Mouse (Mus musculus) left cerebral cortex, postnatal 25 days (tissue): ENCODE results near the gene Fgr. TPM values are rescaled to one million over a fixed set of nuclear protein-coding genes. Genes with fewer than 3 reads are reported as not detected.

Experiments used
- DNase-seq, 2 experiments: peaks; one replicate each; pipeline ENCODE4 v3.0.0; 2022; ENCODE audit warnings: low spot score in 2 of 2, mixed read lengths in 1 of 2
- intact Hi-C: fragments of 180-260 bp; cut with DNase I; formaldehyde crosslinking; loops from one replicate; pipeline ENCODE4 v1.15.1; 2025
- total RNA-seq, 2 experiments: library from RNA; stranded (reverse); gene quantifications; 2 replicates each; pipeline ENCODE4 v1.2.3; 2021

Gene Fgr
- total RNA-seq, 2 experiments from 2014 or later, result 0.18 to 0.25 TPM

DNA sequence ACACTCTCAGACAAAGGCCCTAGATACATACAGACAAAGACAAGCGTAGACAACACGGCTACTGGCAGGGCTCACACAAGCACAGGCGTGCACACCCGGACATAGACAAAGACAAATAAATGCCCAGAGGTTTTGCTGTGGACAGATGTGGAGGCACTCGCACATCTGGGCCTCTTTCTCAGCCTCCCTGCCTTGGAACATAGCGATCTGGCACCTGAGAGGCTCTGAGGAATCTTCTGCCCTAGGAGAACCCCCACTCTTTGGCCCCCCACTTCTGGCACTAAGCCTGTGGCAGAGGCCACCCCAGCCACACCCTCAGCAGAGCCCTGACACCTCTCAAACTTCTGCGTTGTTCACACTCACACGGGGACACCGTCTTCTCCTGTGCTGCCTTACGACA lies 52.4 kb downstream of the Fgr start:
- intact Hi-C loops, result no loop called here
- no peak for DNase-seq

DNA sequence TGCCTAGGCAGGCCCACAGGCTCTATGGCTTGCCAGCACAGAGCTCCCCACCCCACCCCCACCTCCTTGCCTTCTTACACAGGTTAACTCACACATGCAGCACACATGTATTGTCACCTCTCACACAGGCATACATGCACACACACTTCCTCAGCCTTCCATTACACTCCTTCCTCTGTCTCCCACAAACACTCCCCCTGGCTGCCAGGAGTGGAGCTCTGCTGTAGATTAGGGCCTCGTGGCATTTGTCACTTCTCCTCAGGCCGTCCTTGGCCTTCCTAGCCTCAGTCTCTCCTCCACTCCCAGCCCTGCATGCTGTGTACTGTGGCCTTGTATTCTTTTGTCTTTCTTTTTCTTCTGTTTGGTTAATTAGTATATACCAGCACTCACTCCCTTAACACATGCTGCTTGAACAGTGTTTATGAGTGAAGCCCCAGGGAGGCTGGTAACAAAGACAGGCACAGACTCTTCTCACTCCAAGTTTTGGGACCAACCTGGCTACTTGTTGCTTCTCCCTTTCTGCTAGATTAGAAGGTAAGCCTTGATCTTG lies 53.0 kb downstream of the Fgr start:
- intact Hi-C loops, result no loop called here
- no peak for DNase-seq

DNA sequence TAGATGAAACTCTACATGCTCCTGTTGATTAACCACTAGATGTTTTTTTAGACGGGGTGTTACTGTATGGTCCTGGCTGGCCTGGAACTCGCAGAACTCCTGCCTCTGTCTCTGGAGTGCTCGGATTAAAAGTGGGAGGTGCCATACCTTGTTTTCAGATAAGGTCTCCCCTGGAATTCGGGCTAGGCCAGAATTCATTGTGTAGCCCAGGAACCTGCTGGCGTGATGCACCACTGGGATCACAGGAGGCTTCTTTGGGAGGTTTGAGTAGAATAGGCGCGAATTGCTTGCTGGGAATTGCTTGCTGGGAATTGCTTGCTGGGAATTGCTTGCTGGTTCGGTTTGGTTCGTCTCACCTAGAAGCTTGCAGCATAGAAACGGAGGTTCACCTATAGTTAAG lies 53.8 kb downstream of the Fgr start:
- no peak for DNase-seq
- intact Hi-C loops, result no loop called here

DNA sequence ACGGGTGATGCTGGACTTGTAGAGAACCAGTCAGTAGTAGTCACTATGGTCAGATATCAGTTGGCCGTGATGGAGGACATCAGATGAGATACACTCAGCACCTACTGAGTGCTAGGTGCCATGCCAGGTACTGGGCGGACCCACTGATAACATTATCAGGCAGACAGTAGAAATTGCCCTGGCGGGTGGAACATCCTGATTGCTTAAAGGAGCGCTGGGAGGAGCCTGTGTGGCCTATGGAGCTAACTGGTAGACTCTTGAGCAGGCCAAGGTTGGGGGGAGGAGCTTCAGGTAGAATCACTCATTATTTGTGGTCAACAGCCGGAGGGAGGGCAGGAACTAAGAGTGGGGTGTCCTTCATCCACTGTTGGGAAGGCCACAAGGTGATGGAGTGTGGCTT lies 54.3 kb downstream of the Fgr start:
- DNase-seq, result no peak
- intact Hi-C loops, result no loop called here

DNA sequence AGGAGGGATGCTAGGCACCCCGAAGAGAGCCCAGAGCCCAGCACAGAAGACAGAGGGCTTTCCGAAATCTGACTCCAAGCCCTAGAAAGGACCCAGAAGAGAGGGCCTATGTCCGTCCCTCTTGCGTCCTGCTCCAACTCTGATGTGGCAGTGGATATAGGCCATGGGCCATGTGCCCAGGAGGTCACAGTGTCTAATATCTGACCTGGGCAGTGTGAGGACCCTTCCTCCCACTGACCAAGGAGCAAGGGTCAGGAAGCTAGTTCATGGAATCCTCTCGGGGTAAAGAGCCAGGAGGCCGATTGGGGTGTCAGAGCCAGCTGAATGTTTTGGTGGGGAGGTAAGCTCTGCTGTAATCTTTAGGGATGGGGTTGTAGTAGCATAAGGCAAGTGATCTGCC lies 55.0 kb downstream of the Fgr start:
- no peak for DNase-seq
- intact Hi-C loops, result no loop called here

DNA sequence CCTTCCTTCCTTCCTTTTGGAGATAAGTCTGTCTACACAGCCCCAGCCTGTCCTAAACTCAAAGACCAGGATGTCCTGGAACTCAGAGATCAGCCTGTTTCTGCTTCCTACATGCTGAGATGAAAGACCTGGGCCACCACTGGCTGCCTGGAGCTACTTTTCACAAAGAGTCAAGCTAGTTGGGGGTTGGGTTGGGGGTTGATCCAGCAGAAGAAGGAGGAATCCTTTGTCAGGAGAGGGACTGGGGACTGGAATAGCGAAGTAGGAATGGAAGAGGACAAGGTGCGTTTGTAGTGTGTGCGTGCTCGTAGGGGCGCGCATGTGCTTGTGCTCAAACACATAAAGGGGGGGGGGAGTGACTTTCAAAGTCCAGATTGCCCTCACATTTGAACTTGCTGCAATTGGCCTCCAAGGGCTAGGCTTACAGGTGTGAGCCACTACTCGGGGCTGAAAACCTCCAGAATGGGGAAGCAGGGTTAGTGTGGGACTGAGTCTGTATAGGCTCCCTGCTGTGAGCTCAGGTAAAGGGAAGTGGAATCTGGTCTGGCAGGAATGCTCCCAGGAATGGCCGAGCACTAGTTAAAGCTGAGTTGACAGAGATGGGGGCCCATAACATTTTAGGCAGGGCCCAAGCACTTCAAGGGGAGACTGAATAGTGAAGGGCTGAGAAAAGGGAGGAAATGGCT lies 58.7 kb downstream of the Fgr start:
- intact Hi-C loops, result no loop called here
- DNase-seq, result no peak

DNA sequence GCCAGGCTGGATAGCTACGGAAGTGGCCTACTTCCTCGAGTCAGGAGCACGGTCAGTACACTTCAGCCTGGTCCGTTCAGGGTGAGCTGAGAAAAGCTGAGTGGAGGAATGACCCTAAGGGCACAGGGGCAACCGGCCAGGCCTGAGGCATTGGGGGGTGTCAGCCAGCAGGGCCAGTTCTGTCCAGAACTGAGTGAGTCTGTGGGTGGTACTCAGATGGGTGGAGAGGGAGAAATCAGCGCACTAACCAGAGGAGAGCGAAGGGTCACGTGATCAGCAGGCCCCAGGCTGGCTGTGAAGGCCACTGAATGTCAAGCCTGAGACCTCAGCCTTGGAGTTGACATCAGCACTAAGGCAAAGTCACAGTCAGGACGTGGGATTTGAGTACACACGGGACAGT lies 60.6 kb downstream of the Fgr start:
- intact Hi-C loops, result no loop called here
- no peak for DNase-seq

GRCm38 (mm10) chr4:133035446-133035845 lies 61.6 kb downstream of the Fgr start:
- intact Hi-C loops, result no loop called here
- DNase-seq, result no peak

DNA sequence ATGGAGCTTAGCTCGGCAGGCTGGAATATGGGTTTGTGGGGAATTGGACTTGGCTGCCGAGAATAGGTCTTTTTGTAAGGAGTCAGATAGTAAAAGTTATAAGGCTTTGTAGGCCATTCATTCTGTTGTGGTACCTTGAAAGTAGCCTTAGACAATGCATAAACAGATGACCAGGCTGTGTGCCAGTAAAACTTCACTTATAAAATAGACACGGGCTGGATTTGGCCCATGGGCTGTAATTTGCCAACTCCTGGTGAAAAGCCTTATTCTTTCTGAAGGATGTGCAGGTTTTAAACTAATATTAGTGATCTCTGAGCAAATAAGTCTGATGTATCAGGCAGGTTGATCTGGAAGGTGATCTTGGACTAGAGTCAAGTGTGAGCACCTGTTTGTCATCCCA lies 62.1 kb downstream of the Fgr start:
- DNase-seq, result no peak
- intact Hi-C loops, result no loop called here

- intact Hi-C loops, result no loop called here
- DNase-seq, result no peak
Observed at GRCm38 (mm10) chr4:133037293-133037692, 63.4 kb downstream of the Fgr start.

DNA sequence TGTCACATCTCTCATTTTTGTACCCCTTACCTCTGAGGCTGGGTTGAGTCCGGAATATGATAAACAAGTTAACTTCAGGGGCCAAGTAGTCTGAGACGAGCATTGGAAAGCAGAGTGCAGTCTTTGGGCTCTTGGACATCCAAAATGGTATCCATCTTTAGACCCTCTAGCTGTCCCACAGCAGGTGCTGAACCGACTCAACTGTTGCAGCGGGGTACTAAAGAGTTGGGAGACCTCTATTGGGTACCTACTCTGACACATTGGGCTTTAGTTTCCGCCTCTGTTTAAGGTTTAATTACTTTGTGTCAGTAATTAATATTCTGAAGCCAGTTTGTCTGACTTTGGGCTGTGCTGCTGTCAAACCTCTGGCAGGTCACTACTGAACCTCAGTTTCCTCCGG lies 63.9 kb downstream of the Fgr start:
- no peak for DNase-seq
- intact Hi-C loops, result no loop called here

GRCm38 (mm10) chr4:133038521-133039115 lies 64.7 kb downstream of the Fgr start:
- intact Hi-C loops, result no loop called here

GRCm38 (mm10) chr4:133039116-133039819 lies 65.4 kb downstream of the Fgr start:
- no peak for DNase-seq
- intact Hi-C loops, result no loop called here

More at GRCm38 (mm10) chr4:133038521-133039115, 64.7 kb downstream of the Fgr start:
- no peak for DNase-seq

DNA sequence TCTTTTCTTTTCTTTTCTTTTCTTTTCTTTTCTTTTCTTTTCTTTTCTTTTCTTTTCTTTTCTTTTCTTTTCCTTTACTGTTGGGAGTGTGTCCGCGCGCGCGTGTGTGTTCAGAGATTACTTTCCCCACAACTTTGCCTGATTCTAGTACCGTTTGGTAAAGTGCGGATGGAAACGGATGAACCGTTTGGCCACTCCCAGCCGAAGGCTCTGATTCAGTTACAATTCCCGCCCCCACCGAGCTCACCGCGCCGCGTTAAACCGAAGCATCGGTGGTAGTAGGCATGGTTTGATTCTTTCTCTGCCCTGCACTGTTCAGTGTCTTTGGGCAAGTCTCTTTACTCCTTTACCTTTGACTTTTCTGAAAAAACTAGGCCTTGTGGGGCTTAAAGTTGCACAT lies 65.9 kb downstream of the Fgr start:
- intact Hi-C loops, result no loop called here

DNA sequence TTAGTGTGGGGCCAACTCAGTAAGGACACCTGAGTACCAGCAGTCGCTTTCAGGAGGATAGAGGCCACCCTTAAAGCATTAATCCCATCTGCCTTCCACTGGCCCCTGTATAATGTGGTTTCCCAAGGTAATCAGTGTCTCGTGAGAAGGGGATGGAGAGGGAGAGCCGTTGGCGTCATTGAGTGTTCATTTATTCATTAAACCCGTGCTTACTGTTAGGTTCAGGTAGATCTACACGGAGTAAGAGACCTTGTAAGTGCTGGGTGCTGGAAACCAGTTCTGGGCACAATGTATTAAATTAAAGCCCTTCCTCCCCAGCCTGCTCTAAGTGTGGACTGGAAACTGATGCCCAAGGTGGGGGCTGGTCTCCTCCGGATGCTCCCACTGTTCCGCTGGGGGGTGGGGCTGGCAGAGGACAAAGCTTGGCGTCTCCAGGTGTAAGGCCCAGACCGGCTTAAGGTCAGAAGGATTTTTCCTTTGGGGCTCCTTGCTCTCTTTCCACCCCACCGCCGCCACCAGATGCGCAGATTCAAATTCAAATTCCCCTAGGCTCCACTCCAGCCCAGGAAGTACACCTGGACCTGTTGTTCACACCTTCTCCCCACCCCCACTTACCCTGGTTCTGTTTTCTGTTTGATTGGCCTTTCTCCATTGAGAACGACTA lies 66.5 kb downstream of the Fgr start:
- intact Hi-C loops, result no loop called here
- no peak for DNase-seq

More for the DNA sequence above, 65.9 kb downstream of the Fgr start:
- DNase-seq, result no peak

GRCm38 (mm10) chr4:133042244-133042643 lies 68.3 kb downstream of the Fgr start:
- intact Hi-C loops, result no loop called here
- DNase-seq, result no peak

- DNase-seq, result peak; percentile 55 to 77
- intact Hi-C loops, result no loop called here
Observed at GRCm38 (mm10) chr4:133042651-133043635, 69.0 kb downstream of the Fgr start.

DNA sequence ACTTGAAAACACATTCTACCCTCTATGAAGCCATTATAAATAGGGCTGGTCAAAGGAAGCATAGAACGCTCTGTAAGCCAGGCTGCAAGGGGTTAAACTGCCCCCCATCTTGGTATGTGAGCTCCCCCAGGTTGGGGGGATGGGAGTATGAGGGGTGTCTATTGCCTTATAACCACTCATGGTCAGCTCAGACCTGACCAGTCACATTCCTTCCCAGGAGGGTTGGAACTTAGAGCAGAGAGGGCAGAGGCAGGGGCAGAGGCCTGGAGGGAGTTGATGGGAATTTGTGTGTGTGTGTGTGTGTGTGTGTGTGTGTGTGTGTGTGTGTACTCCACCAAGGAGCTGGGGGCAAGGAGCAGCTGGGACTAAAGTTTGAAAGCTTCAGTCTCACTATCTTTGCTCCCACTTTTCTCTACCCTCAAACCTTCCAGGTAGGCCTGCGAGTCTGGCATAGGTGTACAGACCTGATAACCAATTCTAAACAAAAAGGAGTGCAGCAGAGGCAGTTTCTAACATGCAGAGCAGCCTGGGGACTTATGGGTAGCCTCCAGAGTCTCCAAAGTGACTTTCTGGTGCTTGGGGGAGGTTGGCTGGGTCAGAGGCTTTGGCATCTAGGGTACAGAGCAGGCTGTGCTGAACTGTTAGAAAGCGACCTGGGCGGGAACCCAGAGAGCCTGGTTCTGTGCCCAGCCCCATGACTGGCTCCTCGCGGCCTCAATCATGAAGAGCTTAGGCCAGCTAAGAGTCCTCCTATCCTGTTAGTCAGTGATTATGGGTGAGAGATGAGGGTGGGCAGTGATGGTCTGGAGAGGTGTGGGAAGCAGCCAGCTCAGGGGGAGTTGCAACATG lies 70.1 kb downstream of the Fgr start:
- DNase-seq, result no peak
- intact Hi-C loops, result no loop called here
